Mouse (Mus musculus) megakaryocyte, embryonic 14.5 days (primary cell): Measurements from ENCODE around the gene Erich3. TPM values are rescaled to one million over a fixed set of nuclear protein-coding genes. Genes with fewer than 3 reads are reported as not detected.

ENCODE experiments used
- H3K27me3 ChIP-seq: replicated peaks from 2 replicates; pipeline ENCODE3; 2012; ENCODE audit warnings: inconsistent platforms
- H3K36me3 ChIP-seq: replicated peaks from 2 replicates; pipeline ENCODE3; 2012; ENCODE audit warnings: low read length, inconsistent platforms, mixed read lengths
- H3K4me1 ChIP-seq: 2 replicates; pipeline ENCODE4 v1.6.1; 2012; ENCODE audit warnings: inconsistent platforms
- H3K4me3 ChIP-seq: replicated peaks from 2 replicates; pipeline ENCODE3; 2012; ENCODE audit warnings: moderate library complexity, mild to moderate bottlenecking, inconsistent platforms
- H3K9me3 ChIP-seq: 2 replicates; pipeline ENCODE4 v1.6.1; 2012; ENCODE audit warnings: inconsistent platforms
- FLI1 ChIP-seq: IDR thresholded peaks from 2 replicates; pipeline ENCODE4 v1.6.1; 2012; ENCODE audit warnings: low read length, inconsistent platforms, mixed read lengths
- GATA1 ChIP-seq: IDR thresholded peaks from 3 replicates; pipeline ENCODE4 v1.6.1; 2012; ENCODE audit warnings: mixed read lengths, low read length, inconsistent platforms, borderline replicate concordance
- polyA plus RNA-seq: library from polyadenylated mRNA; stranded (reverse); fragments of >175 nt; gene quantifications from 2 replicates; pipeline ENCODE4 v1.2.3, GENCODE M21; 2012; ENCODE audit warnings: low replicate concordance; ENCODE audit not compliant: insufficient read depth

The Erich3 gene
- polyA plus RNA-seq, 1 experiment = not detected

- Histone ChIP-seq H3K36me3 (no peaks in the 10 kb centered on the region), H3K4me1 (no peaks in the 10 kb centered on the region), H3K9me3 (peaks cover 16% of the 10 kb centered on the region), H3K27me3 (no peaks in the 10 kb centered on the region), H3K4me3 (no peak overlapping the region)
- TF ChIP-seq GATA1 (no peak), FLI1 (no peak)
These were observed 136.8 kb downstream of the Erich3 start for GRCm38 (mm10) chr3:154800454-154800853.

GRCm38 (mm10) chr3:154800888-154801429 lies 137.3 kb downstream of the Erich3 start:
- TF ChIP-seq FLI1 = no peak
- no peak for TF ChIP-seq GATA1
- peaks cover 16% of the 10 kb centered on the region for H3K9me3 ChIP-seq

DNA sequence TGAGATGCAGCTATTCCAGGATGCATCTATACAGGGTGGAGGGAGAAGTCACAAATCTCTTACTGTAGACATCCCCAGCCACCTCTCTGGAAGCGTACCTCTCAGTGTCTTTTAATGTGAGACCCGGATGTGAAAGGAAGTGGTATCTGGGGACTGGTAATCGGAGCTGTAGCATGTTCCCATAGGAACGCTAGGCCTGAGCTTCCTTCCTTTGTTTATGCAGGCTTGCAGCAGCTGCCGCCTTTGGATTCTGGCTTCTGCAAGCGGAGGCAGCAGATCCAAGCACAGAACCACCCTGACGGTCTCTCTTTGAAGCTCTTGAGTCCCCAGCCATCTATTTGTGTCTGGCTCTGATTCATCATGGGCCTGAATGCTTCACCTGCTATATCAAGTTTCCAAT lies 143.0 kb downstream of the Erich3 start:
- TF ChIP-seq FLI1 = no peak
- no peak for TF ChIP-seq GATA1
- H3K4me3 ChIP-seq = no peak overlapping the region

More at GRCm38 (mm10) chr3:154800888-154801429, 137.3 kb downstream of the Erich3 start:
- Histone ChIP-seq H3K4me1 (no peaks in the 10 kb centered on the region), H3K36me3 (no peaks in the 10 kb centered on the region), H3K4me3 (no peak overlapping the region), H3K27me3 (no peaks in the 10 kb centered on the region)

GRCm38 (mm10) chr3:154810273-154810870 lies 146.7 kb downstream of the Erich3 start:
- H3K4me1 ChIP-seq = no peaks in the 10 kb centered on the region
- peaks cover 58% of the 10 kb centered on the region for H3K9me3 ChIP-seq
- H3K4me3 ChIP-seq = no peak overlapping the region
- TF ChIP-seq GATA1 = no peak
- TF ChIP-seq FLI1 = no peak
- H3K27me3 ChIP-seq = no peaks in the 10 kb centered on the region
- no peaks in the 10 kb centered on the region for H3K36me3 ChIP-seq

More for the DNA sequence above, 143.0 kb downstream of the Erich3 start:
- Histone ChIP-seq H3K9me3 (peaks cover 54% of the 10 kb centered on the region), H3K27me3 (no peaks in the 10 kb centered on the region), H3K36me3 (no peaks in the 10 kb centered on the region), H3K4me1 (no peaks in the 10 kb centered on the region)

- H3K36me3 ChIP-seq = no peaks in the 10 kb centered on the region
- H3K4me1 ChIP-seq = no peaks in the 10 kb centered on the region
- H3K27me3 ChIP-seq = no peaks in the 10 kb centered on the region
- TF ChIP-seq FLI1 = no peak
- no peak for TF ChIP-seq GATA1
- H3K9me3 ChIP-seq = peaks cover 55% of the 10 kb centered on the region
- H3K4me3 ChIP-seq = peak overlapping the region; percentile 64
These were observed 147.6 kb downstream of the Erich3 start for GRCm38 (mm10) chr3:154811281-154811680.

DNA sequence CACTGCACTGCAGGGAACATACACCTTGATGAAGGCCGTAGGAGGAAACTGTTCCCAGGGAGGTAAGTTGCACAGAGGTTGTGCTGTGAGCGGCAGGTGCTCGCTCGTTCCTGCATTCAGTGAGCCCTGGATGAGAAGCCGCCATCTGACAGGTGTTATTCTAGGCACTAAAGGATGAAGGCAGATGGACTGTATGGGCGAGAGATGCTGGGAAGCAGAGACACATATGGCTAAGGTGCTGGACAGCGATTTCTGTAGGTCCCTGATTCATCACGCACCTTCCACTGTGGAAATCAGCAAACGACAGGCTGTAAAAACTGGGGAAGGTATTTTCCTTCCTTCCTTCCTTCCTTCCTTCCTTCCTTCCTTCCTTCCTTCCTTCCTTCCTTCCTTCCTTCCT lies 148.2 kb downstream of the Erich3 start:
- no peak for TF ChIP-seq GATA1
- TF ChIP-seq FLI1 = no peak
- no peaks in the 10 kb centered on the region for H3K36me3 ChIP-seq
- H3K4me1 ChIP-seq = no peaks in the 10 kb centered on the region
- peak overlapping the region; percentile 10 for H3K4me3 ChIP-seq
- H3K27me3 ChIP-seq = no peaks in the 10 kb centered on the region
- H3K9me3 ChIP-seq = peaks cover 50% of the 10 kb centered on the region

GRCm38 (mm10) chr3:154812893-154813292 lies 149.2 kb downstream of the Erich3 start:
- H3K4me3 ChIP-seq = no peak overlapping the region
- no peaks in the 10 kb centered on the region for H3K4me1 ChIP-seq
- peaks cover 44% of the 10 kb centered on the region for H3K9me3 ChIP-seq
- no peaks in the 10 kb centered on the region for H3K27me3 ChIP-seq
- H3K36me3 ChIP-seq = no peaks in the 10 kb centered on the region
- TF ChIP-seq FLI1 (no peak), GATA1 (no peak)

- no peak overlapping the region for H3K4me3 ChIP-seq
- no peaks in the 10 kb centered on the region for H3K27me3 ChIP-seq
- no peaks in the 10 kb centered on the region for H3K4me1 ChIP-seq
- H3K36me3 ChIP-seq = no peaks in the 10 kb centered on the region
- no peak for TF ChIP-seq FLI1
- TF ChIP-seq GATA1 = no peak
- peaks cover 30% of the 10 kb centered on the region for H3K9me3 ChIP-seq
These were observed 151.9 kb downstream of the Erich3 start for GRCm38 (mm10) chr3:154815606-154816005.

DNA sequence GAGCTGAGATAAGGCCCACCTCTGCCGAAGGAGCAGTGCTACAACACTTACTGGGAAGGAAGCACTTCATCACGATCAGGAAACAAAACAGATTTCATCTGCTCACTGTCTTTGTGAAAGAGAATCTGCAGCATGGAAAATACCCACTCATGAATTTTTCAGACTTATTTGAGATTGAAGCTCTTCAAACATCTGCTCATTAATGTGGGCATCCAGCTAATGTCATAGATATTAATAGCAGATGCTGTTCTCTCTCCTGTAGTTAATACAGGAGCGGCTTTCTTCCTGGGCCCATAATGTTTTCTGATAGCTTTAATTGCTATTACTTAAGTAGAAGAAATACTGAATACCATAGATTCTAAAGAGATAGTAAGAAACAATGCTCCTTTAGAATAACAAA lies 152.6 kb downstream of the Erich3 start:
- H3K4me3 ChIP-seq = no peak overlapping the region
- TF ChIP-seq GATA1 (no peak), FLI1 (no peak)
- no peaks in the 10 kb centered on the region for H3K36me3 ChIP-seq
- H3K27me3 ChIP-seq = no peaks in the 10 kb centered on the region
- H3K9me3 ChIP-seq = peaks cover 24% of the 10 kb centered on the region
- H3K4me1 ChIP-seq = no peaks in the 10 kb centered on the region

DNA sequence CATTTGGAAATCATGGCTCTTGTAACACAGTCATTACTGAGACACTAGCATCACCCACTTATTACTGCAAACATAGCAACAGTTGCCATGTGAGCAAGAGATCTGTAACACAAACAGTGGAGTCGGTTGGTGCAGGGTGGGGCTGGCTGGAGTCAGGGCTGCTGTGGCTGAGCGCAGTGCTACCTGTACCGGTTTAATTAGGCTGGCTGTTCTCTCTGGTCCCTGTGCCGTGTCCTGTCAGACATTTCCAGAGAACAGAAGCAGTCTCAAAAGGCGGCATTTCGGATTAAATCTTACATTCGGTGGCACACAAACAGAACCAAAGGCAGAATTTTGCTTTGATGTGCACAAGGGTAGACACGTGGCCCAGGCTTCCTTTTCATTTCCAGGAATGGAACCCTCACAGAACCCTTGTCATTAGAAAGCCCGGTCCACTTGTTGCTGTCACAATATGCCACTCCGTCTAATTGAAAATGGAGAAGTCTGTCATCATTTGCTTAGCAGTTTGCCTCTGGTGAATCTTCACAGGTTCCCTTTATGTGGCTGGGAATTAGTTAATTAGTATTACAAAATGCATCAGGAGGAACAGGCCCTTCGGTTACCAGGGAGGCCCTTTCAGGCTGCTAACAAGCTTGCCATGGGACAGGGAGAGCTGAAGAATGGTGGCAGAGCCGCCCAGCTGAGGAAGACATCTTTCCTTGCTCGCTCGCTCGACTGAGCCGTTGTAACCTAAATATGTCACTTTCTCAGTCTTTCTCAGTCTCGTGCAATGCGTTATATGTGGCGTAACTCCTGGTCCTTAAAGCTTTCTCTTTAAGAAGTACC lies 153.4 kb downstream of the Erich3 start:
- Histone ChIP-seq H3K9me3 (peaks cover 16% of the 10 kb centered on the region), H3K4me1 (no peaks in the 10 kb centered on the region), H3K36me3 (no peaks in the 10 kb centered on the region), H3K4me3 (no peak overlapping the region), H3K27me3 (no peaks in the 10 kb centered on the region)
- no peak for TF ChIP-seq GATA1
- TF ChIP-seq FLI1 = no peak

Other genes starting within 250 kb of the Erich3 start
- gene Cryz, start 67.1 kb upstream of the Erich3 start, polyA plus RNA-seq = 1.9 and 5.4 TPM in 2 replicates
- gene Tyw3, start 66.8 kb upstream of the Erich3 start, polyA plus RNA-seq = 1.3 TPM in 1 of 2 replicates, not detected in the other